Mouse (Mus musculus): ENCODE data around the gene Rapgef5.

The Rapgef5 gene

GRCm38 (mm10) chr12:117516179-117516578, at the start of gene Rapgef5:
Gene Rapgef5 (plus strand): TSS chr12:117516479.
- DNase-seq (ENCODE audit: inconsistent ontology term), result no peak

GRCm38 (mm10) chr12:117468329-117468728, 48.0 kb upstream of the Rapgef5 start:
- peak; percentile 82 for DNase-seq (ENCODE audit: inconsistent ontology term)

DNA sequence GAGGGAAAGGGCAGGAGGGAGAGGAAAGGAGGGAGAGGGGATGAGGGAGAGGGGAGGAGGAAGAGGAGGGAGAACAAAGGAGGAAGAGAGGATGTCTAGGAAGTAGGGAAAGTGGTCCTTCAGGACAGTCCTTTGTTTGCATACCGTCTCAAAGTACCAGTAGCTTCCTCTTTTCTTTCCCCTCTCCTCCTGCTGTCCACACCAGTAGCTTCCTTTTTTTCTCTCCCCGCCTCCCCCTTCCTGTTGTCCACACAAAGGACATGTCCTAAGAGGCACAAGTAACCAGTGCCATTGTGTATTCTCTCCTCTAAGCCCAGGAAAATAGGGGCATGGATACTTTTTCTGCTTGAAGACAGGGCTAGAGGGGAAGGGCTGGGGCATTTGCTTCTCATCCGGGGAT, 37.3 kb upstream of the Rapgef5 start:
- DNase-seq (ENCODE audit: inconsistent ontology term), result no peak

DNA sequence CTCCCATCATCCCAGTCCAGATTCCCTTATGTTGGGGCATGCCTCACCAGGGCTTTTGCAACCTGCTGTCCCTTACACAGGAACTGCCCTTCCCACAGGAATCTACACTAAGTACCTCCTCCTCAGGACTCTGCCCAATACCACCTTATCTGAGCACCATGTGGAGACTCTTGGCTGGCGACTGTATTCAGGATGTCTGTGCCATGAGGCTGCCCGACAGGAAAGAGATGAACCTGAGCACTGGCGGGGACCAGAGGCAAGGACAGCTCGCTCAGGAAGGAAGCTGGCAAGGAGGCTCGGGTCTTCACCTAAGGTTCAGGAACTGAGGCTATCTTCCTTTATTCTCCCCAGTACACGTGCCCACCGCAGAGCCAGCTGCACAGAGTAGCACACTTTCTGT, 36.6 kb upstream of the Rapgef5 start:
- DNase-seq (ENCODE audit: inconsistent ontology term), result no peak

- peak; percentile 66 for DNase-seq (ENCODE audit: inconsistent ontology term)
Observed at GRCm38 (mm10) chr12:117480958-117481357, 35.3 kb upstream of the Rapgef5 start.

DNA sequence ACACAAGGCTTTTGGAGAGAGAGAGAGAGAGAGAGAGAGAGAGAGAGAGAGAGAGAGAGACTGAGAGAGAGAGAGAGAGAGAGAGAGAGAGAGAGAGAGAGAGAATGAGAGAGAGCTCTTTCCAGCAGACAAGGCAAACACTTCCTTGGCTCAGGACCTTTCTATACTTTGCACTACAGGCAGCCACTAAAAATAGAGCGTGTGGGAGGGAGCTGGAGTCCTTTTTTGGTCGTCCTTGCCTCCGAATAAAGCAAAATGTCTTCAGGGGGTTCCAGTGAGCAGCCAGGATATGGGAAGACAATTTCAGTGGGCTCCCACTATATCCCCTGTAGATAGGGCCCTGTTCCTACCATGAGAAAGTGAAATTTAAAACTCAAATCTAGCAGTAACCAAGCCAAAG, 33.6 kb upstream of the Rapgef5 start:
- DNase-seq (ENCODE audit: inconsistent ontology term), result no peak

DNA sequence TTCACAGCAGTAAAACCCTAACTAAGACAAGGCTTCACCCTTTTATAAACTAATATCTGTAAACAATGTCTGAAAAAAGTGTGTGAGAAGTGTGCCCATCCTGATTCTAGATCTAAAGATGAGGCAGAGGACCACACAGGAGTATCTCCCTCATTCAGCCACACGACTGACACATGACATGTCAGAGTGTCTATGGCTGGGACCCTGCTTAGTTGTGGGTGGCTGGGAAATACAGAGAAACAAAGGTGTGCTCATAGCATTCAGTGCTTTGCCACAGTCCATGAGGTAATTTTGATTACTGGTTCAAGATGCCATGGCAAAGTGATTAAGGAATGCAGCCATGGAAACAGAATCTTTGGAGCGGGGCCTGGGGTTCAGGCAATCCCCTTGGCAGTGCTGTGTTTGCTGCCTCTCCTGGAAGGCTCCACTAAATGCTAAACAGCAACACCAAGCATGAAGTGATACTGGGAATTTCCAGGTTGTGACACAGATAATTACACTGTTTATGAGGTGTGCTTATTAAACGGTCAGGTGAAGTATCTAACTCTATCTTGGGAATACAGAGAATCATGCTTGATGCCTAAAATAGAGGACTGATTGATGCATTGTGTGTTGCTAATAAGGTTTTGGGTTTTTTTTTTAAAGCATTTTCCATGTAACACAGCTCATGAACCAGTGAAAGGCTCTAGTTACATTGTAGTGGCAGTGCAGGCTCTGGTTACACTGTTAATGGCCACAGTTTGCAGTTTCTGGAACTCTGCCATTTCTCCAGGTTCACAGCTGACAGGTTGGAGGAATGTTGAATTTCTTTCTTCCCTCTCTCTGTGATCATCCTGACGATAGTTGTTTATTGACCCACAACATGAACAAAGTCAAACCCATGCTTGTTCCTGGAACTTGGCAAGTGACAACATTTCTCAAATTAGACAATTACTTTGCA, 29.9 kb upstream of the Rapgef5 start:
- DNase-seq (ENCODE audit: inconsistent ontology term), result peak; percentile 76

DNA sequence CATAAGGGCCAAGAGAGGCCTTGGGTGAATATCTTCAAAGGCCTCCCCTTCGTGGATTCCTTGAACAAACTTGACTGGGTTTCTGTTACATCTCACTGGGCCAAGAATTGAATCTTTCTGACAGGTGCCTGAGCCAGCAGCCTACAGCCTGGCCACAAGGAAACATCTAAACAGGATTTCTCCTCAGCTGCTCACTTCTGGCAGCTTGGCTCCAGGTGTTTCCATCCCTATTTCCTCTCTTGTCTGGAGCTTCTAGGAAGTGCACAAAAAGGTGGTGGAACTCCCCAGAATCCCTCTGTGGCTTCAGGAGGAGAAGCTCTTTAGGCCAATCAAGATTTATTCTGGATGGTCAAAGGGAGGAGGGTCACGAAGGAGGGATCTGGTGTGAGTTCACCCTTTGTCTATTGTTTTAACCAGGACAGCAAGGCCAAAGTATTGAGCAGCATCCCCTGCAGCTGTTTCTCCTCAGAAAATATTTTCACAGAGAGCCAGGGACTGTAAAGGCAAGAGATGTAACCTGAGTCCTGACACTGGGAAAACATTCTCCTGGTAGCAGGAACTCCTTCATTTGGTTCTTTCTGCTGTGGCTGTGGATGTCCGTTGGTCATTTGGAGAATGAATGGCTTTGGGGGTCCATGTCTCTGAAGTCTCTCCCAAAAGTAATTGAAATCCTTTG, 19.6 kb upstream of the Rapgef5 start:
- no peak for DNase-seq (ENCODE audit: inconsistent ontology term)

- DNase-seq (ENCODE audit: inconsistent ontology term), result no peak
Observed at GRCm38 (mm10) chr12:117497361-117497760, 18.9 kb upstream of the Rapgef5 start.

DNA sequence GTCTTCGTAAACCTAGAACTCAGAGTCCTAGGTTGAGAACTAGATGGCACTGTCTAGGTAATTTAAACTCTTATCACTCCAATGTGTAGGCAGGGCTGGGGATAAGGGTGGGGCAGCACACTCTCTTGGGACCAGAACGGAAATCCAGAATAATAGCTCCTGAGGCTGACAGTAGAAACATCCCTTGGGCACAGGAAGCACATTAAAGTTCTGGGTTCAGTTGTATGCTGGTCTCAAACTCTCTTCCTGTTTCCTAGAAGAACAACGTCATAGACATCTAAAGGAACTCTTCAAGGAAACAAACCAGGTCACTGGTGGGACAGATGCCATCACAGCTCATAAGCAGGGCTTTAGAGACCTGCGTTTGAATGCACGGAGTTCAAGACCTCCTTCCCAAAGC, 17.0 kb upstream of the Rapgef5 start:
- DNase-seq (ENCODE audit: inconsistent ontology term), result no peak

DNA sequence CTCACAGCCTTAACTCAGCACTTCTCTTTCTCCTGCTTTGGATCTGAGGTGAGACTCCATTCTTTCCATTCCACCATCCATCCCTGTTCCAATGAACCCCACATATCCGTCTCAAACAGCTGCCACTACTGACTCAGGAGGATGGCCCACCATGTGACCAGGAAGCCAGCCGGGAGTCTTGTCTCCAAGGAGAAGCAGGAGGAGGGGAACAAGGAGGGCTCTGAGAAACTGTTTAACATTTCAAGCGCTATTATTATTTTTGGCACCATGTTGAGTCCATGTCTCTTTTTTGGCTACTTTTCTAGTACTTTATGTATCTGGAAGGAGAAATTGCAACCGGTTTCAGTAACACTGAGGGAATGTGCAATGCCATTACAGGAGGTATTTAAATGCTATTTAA, 15.1 kb upstream of the Rapgef5 start:
- DNase-seq (ENCODE audit: inconsistent ontology term), result no peak

DNA sequence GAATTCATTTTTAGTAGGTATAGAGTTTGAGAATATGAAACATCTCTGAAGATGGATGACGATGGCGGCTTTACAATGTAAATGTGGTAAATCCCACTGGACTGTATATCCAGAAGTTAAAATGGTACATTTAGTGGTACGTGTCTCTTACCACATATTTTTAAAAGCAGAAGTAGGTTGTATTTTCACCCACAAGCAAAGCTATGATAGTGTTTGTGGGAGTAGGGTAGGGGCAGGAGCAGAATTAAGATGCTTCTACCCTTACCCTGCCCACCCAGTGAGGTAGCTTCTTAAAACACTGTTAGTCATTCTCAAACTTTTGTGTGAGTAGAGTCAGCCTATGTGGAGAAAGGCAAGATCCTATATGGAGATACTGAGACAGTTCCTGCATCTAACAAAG, 13.4 kb upstream of the Rapgef5 start:
- no peak for DNase-seq (ENCODE audit: inconsistent ontology term)

GRCm38 (mm10) chr12:117505163-117505562, 11.1 kb upstream of the Rapgef5 start:
- DNase-seq (ENCODE audit: inconsistent ontology term), result no peak

- no peak for DNase-seq (ENCODE audit: inconsistent ontology term)
Observed at GRCm38 (mm10) chr12:117507772-117508171, 8.5 kb upstream of the Rapgef5 start.

DNA sequence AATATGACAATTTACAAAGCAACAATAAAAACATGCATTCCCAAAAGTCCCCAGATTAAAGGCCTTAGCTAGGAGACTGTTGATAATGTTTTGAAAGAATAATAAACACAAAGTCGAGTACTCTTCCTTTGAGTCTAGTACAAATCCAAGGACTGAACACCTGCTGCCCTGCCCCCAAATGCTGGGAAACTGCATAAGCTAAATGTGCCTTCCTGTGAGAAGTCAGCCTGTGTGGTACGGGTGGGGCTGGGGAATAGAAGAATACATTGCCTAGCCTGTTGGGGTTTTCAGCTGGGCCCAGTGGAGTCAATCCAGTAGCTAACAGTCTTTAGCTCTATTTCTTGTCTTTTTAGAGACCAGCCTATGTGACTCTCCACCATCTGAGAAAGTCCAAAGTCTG, 6.4 kb upstream of the Rapgef5 start:
- no peak for DNase-seq (ENCODE audit: inconsistent ontology term)

DNA sequence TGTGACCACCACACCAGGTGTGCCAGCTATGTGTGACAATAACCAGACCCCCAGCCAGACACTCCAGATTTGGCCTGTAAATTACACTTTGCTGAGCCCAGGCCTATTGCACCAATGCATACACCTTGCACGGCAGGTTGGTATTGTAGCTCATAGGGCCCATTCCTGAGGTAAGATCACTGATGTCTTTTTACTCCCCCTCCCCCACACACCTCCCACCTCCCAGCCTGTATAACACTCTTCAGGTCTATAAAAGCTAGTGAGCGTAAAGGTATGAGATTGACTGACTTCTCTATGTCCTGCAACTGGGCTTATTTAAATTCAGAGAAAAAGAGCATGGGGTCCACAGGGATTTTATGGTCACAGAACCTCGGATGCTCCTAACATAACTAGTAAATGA, 3.8 kb upstream of the Rapgef5 start:
- no peak for DNase-seq (ENCODE audit: inconsistent ontology term)

- no peak for DNase-seq (ENCODE audit: inconsistent ontology term)
Observed at GRCm38 (mm10) chr12:117513150-117513932, 2.9 kb upstream of the Rapgef5 start.

GRCm38 (mm10) chr12:117517275-117517936, 1.1 kb downstream of the Rapgef5 start:
- no peak for DNase-seq (ENCODE audit: inconsistent ontology term)

- no peak for DNase-seq (ENCODE audit: inconsistent ontology term)
Observed at GRCm38 (mm10) chr12:117524311-117525013, 8.2 kb downstream of the Rapgef5 start.

- no peak for DNase-seq (ENCODE audit: inconsistent ontology term)
Observed at GRCm38 (mm10) chr12:117527889-117528288, 11.6 kb downstream of the Rapgef5 start.

GRCm38 (mm10) chr12:117528509-117529145, 12.3 kb downstream of the Rapgef5 start:
- DNase-seq (ENCODE audit: inconsistent ontology term), result no peak

All from Muller cell, postnatal 12 days (primary cell).